Mouse (Mus musculus) thymus, adult 2 months (tissue): ENCODE measurements around the gene Pla2g6.

Experiments
- CTCF ChIP-seq: fragments of 200-500 bp; IDR thresholded peaks from 2 replicates; pipeline ENCODE4 v1.5.1; 2012; ENCODE audit warnings: mild to moderate bottlenecking, control low read depth, low read length, moderate library complexity, borderline replicate concordance; ENCODE audit not compliant: control insufficient read depth, poor library complexity, insufficient read depth; ENCODE audit errors: extremely low read depth
- POLR2A ChIP-seq: fragments of 200-500 bp; IDR thresholded peaks from 2 replicates; pipeline ENCODE4 v1.6.1; 2012; ENCODE audit warnings: mild to moderate bottlenecking, low read length, control low read depth, moderate library complexity; ENCODE audit not compliant: control insufficient read depth, poor library complexity, insufficient read depth; ENCODE audit errors: extremely low read depth

DNA sequence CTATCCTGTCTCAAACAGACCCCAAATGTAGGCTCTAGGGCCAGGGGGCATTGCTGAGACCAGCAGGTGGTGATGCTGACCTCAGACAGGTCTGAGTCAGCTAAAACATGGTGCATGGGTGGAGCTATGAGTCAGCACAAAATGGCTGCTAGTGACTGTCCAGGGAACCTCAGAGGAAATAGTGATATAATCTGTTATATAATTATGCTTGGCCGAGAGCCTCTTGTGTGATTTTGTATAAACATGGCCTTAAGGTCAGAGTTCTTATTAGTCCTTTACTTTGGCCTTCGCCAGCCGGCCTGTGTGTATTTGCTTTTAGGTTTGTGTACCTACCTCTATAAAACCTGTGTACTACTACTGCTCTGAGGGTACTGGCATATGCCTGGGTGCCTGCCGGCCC is 5.2 kb upstream of the Pla2g6 start:
- TF ChIP-seq POLR2A (no peak), CTCF (no peak)
